Mouse (Mus musculus): ENCODE measurements around the gene Fbxw7.

DNA sequence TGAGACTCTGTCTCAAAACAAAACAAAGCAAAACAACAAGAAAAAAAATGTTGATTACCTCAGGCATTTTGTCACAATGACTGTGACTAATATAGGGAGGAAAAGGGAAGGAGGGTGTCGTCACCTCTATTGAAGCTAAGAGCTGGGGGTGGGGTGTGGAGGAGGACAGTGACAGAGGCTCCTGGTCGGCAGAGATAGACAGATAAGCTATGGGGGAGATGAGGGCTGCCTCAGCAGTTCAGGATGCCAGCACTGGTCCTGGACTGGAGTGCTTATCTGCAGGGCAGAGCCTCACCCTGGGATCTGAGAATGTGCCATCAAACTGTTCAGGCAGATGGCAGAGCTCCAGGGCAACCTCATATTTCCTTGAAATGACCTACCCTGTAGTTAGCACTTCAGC, 43.1 kb upstream of the Fbxw7 start:
- no peak for TF ChIP-seq EP300 (IDR thresholded peaks at IDR 0.05; ENCODE audit: low read depth)
- no peak for TF ChIP-seq CTCF (IDR thresholded peaks at IDR 0.05; ENCODE audit: low read depth)
